Mouse (Mus musculus) forebrain, embryonic 10.5 days (tissue): Measurements from ENCODE around the gene Gm11437. TPM values are rescaled to one million over a fixed set of nuclear protein-coding genes. Genes with fewer than 3 reads are reported as not detected.

Source experiments
- DNase-seq: peaks from one replicate; pipeline ENCODE4 v3.0.0-alpha.2; 2017; ENCODE audit warnings: low spot score; ENCODE audit errors: extremely low spot score
- H3K27ac ChIP-seq: fragments of 300-500 bp; sonication (generic); 2 replicates; pipeline ENCODE4 v1.5.1; 2016; ENCODE audit warnings: mild to moderate bottlenecking
- H3K27me3 ChIP-seq: fragments of 300-500 bp; sonication (generic); 2 replicates; pipeline ENCODE4 v1.6.1; 2016; ENCODE audit warnings: mild to moderate bottlenecking; ENCODE audit not compliant: poor library complexity, severe bottlenecking
- H3K36me3 ChIP-seq: fragments of 300-500 bp; sonication (generic); replicated peaks from 2 replicates; pipeline ENCODE4 v1.6.1; 2016; ENCODE audit warnings: mild to moderate bottlenecking, moderate library complexity
- H3K4me1 ChIP-seq: fragments of 300-500 bp; sonication (generic); 2 replicates; pipeline ENCODE4 v1.6.1; 2016
- H3K4me3 ChIP-seq: fragments of 300-500 bp; sonication (generic); 2 replicates; pipeline ENCODE4 v1.5.1; 2016; ENCODE audit warnings: mild to moderate bottlenecking, moderate library complexity
- H3K9me3 ChIP-seq: fragments of 300-500 bp; sonication (generic); 2 replicates; pipeline ENCODE4 v1.6.1; 2016; ENCODE audit warnings: mild to moderate bottlenecking, moderate library complexity
- WGBS: fragments of 180-500 bp; shearing (Covaris S2); methylation state at CpG from one replicate; pipeline ENCODE4 v1.1.7; 2016; 5-methylcytosine and 5-hydroxymethylcytosine counted together
- polyA plus RNA-seq: library from polyadenylated mRNA; unstranded; fragments of >200 nt; fragmentation: Nextera tagmentation; extraction: Ambion mirVana; gene quantifications from 2 replicates; pipeline ENCODE4 v1.2.1, GENCODE M21; 2016

Gene Gm11437
- polyA plus RNA-seq, 1 experiment from 2014 or later, result not detected

DNA sequence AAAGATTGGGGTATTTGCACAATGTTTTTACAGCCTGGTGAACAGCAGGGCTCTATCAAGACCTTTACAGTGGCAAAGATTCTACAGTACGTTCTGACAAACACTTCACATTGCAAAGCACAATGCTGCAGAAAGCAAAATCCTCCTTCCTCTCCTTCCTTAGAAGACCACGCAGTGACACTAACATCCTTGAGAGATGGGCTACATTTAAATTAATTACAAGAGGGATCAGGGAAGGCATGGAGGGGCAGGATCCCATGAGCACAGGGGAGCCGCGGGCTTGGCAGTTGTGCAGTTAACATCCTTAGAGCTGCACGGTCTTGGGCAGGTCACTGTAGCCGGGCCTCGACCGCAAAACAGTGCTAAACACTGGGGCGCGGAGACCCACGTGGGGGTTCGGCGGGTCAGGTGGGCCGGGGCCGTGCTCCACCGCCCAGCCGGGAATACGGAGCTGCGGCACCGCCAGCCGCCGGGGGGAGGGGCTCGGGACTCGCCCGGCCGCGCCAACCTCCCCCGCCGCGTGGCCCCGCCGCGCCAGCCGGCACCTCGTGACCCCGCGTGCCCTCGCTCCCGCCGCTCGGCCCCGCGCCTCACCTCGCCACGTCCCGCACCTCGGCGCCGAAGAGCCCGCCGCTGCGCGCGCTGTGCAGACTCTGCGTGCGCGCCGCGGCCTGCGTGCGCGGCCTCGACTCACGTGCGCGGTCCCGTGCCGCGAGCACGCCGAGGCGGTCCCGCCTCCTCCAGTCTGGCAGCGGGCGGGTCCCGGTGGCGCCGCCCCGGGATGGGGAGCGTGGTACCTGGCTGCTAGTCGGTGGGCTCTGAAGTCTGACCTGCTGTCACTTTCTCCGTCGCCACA is 38.1 kb downstream of the Gm11437 start, which contains the start of the genes Tada2a and Acaca:
TSS of gene Tada2a (minus strand) at position 658 of the 856 bp plus-strand sequence.
TSS of gene Acaca (plus strand) at position 730 of the 856 bp plus-strand sequence.
- peak within 1 kb of the TSS; percentile 68 for H3K4me3 ChIP-seq
- WGBS, result under 1% methylated on average over 82 of the region's 83 CpGs
- DNase-seq, result peak; percentile 83
- no peaks in the 10 kb centered on the region for H3K27me3 ChIP-seq
- H3K4me1 ChIP-seq, result peaks cover 19% of the 10 kb centered on the region
- peaks cover 34% of the 10 kb centered on the region for H3K36me3 ChIP-seq
- peak within 1 kb of the TSS; percentile 95 for H3K27ac ChIP-seq
- no peaks in the 10 kb centered on the region for H3K9me3 ChIP-seq

GRCm38 (mm10) chr11:84127977-84128376 is 39.3 kb downstream of the Gm11437 start:
- H3K36me3 ChIP-seq, result peaks cover 45% of the 10 kb centered on the region
- WGBS, result 91% methylated on average over 4 of the region's 4 CpGs
- H3K4me1 ChIP-seq, result peaks cover 19% of the 10 kb centered on the region
- H3K27me3 ChIP-seq, result no peaks in the 10 kb centered on the region
- DNase-seq, result no peak
- no peak overlapping the region for H3K27ac ChIP-seq
- H3K9me3 ChIP-seq, result no peaks in the 10 kb centered on the region
- H3K4me3 ChIP-seq, result peak overlapping the region; percentile 68; the same call in 1 of the 2 replicates

DNA sequence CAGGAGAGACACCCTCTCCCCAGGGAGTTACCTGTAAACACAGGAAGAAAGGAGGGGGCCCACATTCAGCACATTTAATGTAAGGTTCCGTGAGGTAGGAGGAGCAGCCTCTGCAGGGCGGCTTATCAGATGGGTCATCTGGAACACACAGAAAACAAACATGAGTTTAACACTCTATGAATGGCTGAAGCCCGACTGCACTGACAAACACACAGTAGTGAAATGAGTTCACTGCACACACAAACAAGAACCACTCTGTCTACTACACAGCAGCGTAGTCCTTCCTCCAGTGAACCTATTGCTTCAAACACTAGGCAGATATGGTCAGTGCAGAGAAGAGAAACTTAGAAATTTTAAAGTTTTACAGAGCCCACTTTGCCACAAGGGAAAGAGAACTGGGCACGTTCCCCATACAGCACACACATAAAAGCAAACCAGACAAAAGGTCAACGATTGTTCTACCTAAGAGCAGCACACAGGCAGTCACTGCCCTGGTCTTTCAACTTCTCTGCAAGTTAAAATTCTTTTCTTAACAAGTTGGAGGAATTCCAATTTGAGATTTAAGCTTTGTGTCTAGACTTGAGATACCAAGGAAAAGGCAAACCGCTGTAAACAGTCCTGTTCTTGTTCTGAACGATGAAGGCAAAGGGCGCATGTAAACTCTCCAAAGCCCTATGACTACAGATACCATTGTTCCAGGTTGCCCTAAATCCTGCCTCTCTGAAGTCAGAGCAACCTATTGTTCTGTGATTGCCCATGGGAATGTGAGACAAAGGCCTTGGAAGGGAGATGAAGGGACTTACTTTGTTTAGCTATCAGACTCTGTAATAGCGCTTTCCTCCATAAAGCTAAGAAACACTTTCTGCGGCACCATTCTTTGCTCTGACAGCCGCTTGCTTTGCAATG is 46.0 kb downstream of the Gm11437 start:
- Histone ChIP-seq H3K27ac (no peak overlapping the region), H3K9me3 (no peaks in the 10 kb centered on the region), H3K36me3 (peaks cover 98% of the 10 kb centered on the region), H3K4me3 (no peak overlapping the region), H3K27me3 (no peaks in the 10 kb centered on the region), H3K4me1 (no peaks in the 10 kb centered on the region)
- 88% methylated on average over 12 of the region's 12 CpGs for WGBS
- no peak for DNase-seq

- Histone ChIP-seq H3K4me1 (no peaks in the 10 kb centered on the region), H3K27me3 (no peaks in the 10 kb centered on the region), H3K9me3 (no peaks in the 10 kb centered on the region), H3K4me3 (no peak overlapping the region), H3K27ac (no peak overlapping the region), H3K36me3 (peaks cover 96% of the 10 kb centered on the region)
- WGBS, result 92% methylated on average over 4 of the region's 4 CpGs
- DNase-seq, result no peak
Measured at GRCm38 (mm10) chr11:84117431-84117830, 49.8 kb downstream of the Gm11437 start.

- no peaks in the 10 kb centered on the region for H3K9me3 ChIP-seq
- no peak overlapping the region for H3K4me3 ChIP-seq
- H3K27ac ChIP-seq, result no peak overlapping the region
- H3K4me1 ChIP-seq, result no peaks in the 10 kb centered on the region
- peaks cover 95% of the 10 kb centered on the region for H3K36me3 ChIP-seq
- no peak for DNase-seq
- 64% methylated on average over 2 of the region's 2 CpGs for WGBS
- no peaks in the 10 kb centered on the region for H3K27me3 ChIP-seq
Measured at GRCm38 (mm10) chr11:84116221-84116620, 51.1 kb downstream of the Gm11437 start.

DNA sequence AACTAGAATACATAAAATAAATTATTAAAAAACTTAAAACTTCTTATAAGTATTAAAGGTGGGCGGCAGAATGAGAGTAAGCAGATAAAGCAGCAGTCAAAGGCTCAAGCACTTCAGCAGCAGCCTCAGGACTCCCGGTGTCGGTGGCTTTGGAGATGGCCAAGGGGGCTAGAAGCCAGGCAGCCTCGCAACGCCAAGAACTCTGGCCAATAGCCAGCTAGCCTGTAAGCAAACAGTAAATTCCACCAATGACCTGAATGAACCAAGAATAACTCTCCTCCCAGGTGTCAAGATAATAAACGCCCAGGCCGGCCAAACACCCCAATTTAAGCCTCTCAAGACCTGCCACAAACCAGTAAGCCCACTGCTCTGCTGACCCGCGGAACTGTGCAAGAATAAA is 51.6 kb downstream of the Gm11437 start:
- 94% methylated on average over 9 of the region's 9 CpGs for WGBS
- DNase-seq, result no peak
- no peak overlapping the region for H3K27ac ChIP-seq
- no peak overlapping the region for H3K4me3 ChIP-seq
- H3K9me3 ChIP-seq, result no peaks in the 10 kb centered on the region
- H3K36me3 ChIP-seq, result peaks cover 95% of the 10 kb centered on the region
- H3K4me1 ChIP-seq, result no peaks in the 10 kb centered on the region
- H3K27me3 ChIP-seq, result no peaks in the 10 kb centered on the region

DNA sequence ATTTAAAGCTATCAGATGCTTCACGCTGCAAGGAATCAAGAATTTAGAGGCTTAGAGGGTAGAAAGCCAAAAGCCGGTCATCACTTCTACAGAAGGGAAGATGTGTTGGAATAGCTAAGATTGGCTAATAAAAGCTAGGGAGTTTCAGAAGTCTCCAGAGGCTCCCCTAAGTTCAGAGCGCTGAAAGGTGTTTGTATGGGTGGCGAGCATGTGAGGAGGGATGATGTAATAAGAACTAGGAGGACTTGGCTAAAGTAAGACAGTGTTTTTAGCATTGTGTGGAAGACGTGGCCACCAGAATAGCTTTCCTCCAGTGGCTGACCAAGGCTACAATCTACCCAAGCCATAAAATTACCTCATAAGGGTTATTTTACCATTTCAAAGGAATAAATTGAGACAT is 53.7 kb downstream of the Gm11437 start:
- Histone ChIP-seq H3K27me3 (no peaks in the 10 kb centered on the region), H3K9me3 (no peaks in the 10 kb centered on the region), H3K4me3 (no peak overlapping the region), H3K36me3 (peaks cover 95% of the 10 kb centered on the region), H3K27ac (no peak overlapping the region), H3K4me1 (no peaks in the 10 kb centered on the region)
- DNase-seq, result no peak
- WGBS, result 93% methylated on average over 5 of the region's 5 CpGs

GRCm38 (mm10) chr11:84107137-84107536 is 60.1 kb downstream of the Gm11437 start:
- WGBS, result 66% methylated on average over 2 of the region's 2 CpGs
- Histone ChIP-seq H3K27me3 (no peaks in the 10 kb centered on the region), H3K36me3 (peaks cover 100% of the 10 kb centered on the region), H3K4me1 (no peaks in the 10 kb centered on the region), H3K27ac (no peak overlapping the region), H3K9me3 (no peaks in the 10 kb centered on the region), H3K4me3 (no peak overlapping the region)
- no peak for DNase-seq

- no peaks in the 10 kb centered on the region for H3K27me3 ChIP-seq
- no peak for DNase-seq
- H3K4me1 ChIP-seq, result 0 out of 2 replicates have a peak, but pooled peaks cover 5% of the 10 kb centered on the region
- H3K4me3 ChIP-seq, result no peak overlapping the region
- 94% methylated on average over 6 of the region's 6 CpGs for WGBS
- H3K36me3 ChIP-seq, result peaks cover 100% of the 10 kb centered on the region
- no peak overlapping the region for H3K27ac ChIP-seq
- H3K9me3 ChIP-seq, result no peaks in the 10 kb centered on the region
Measured at GRCm38 (mm10) chr11:84104036-84104435, 63.2 kb downstream of the Gm11437 start.

DNA sequence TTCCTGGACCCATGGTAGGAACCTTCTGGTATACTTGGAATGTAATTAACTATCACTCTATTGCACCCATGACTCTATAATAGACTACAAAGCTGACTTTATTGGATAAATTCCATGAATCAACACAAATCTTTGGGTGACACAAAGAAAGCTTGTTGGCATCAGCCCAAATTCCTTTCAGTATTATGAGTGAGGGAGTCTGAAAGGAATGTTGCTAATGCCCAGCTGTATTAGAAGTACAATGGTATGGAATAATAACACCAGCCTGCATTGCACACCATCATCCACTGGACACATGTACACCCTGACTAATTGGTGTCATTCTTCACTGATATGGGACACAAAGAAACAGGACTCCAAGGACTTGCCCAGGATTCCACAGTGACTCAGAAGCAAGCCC is 66.1 kb downstream of the Gm11437 start:
- H3K27me3 ChIP-seq, result no peaks in the 10 kb centered on the region
- DNase-seq, result no peak
- no peaks in the 10 kb centered on the region for H3K9me3 ChIP-seq
- H3K27ac ChIP-seq, result no peak overlapping the region
- no peak overlapping the region for H3K4me3 ChIP-seq
- peaks cover 100% of the 10 kb centered on the region for H3K36me3 ChIP-seq
- H3K4me1 ChIP-seq, result 0 out of 2 replicates have a peak, but pooled peaks cover 5% of the 10 kb centered on the region
